In the genomic region with DNA sequence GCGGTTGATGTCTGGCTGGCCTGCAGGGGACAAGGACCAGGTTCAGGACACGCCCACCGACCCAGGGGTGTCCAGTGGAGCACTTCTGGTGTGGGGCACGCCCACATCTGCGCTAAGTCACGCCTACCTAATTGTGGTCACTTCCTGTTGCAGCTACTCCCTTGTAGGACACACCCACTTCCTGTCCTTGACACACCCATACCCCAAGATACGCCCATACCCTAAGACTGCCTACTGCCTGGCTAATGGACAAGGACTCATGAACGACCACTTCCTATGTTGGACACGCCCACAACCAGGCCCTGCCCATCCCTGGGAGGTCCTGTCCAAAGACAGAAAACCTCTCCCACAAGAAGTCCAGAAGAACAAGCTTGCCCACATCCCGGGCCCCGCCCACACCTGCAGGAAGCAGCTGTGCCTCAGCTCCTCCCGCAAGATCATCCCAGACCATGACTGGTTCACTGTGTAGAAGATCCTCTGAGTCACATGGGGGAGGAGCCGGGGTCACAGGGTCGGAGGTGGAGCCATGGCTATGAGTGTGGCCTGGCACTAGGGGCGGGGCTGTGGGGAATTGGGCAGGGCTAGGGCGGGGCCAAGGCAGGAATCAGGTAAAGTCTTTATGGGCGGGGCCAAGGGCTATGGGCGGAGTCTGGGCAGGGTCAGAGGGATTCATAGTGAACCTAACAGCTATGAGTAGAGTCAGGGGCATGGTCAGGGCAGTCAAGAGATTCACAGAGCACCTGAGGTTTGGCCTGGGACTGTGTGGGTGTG, we compare ENCODE assay signal across 11 mouse cellular contexts. TPM values are rescaled to one million over a fixed set of nuclear protein-coding genes. Genes with fewer than 3 reads are reported as not detected.
DNase-seq lines count a peak whose midpoint lies in the region; ATAC-seq lines count a peak whose summit lies in the region.
"Had no signal": no experiment of that assay in that cellular context is flagged by ENCODE, and none has a peak within 500 bp of the region (broad histone marks: within the 10 kb centered on the region; RNA-seq: fewer than 3 reads in every experiment).

No protein-coding gene starts in this region.

- H3K9ac ChIP-seq in midbrain, embryonic 13.5 days (replicated peaks), result no peak overlapping the region
- H3K9ac ChIP-seq: forebrain, embryonic 12.5 days; lung, embryonic 15.5 days had no signal

- H3K4me2 ChIP-seq in midbrain, embryonic 13.5 days (replicated peaks), result no peak overlapping the region
- H3K4me2 ChIP-seq: forebrain, embryonic 12.5 days; lung, embryonic 15.5 days had no signal

- H3K36me3 ChIP-seq in midbrain, embryonic 13.5 days, result peaks cover 29% of the 10 kb centered on the region

- no peak overlapping the region for H3K4me3 ChIP-seq in midbrain, embryonic 13.5 days (replicated peaks)
- H3K4me3 ChIP-seq: forebrain, embryonic 12.5 days; lung, embryonic 15.5 days had no signal

- H3K27me3 ChIP-seq in midbrain, embryonic 13.5 days, result no peaks in the 10 kb centered on the region
- H3K27me3 ChIP-seq: forebrain, embryonic 12.5 days; lung, embryonic 15.5 days had no signal

- 75% methylated on average over 18 of the region's 18 CpGs for WGBS in midbrain, embryonic 13.5 days

- no peak overlapping the region for H3K27ac ChIP-seq in midbrain, embryonic 13.5 days
- H3K27ac ChIP-seq: forebrain, embryonic 12.5 days; lung, embryonic 15.5 days had no signal

- H3K4me1 ChIP-seq in midbrain, embryonic 13.5 days (replicated peaks), result no peaks in the 10 kb centered on the region
- H3K4me1 ChIP-seq: forebrain, embryonic 12.5 days; lung, embryonic 15.5 days had no signal

- no peak for ATAC-seq in midbrain, embryonic 13.5 days

- peaks cover 48% of the 10 kb centered on the region for H3K9me3 ChIP-seq in midbrain, embryonic 13.5 days

- DNase-seq in heart, adult 11 months, result peak; percentile 93
- DNase-seq in heart, adult 9 months (ENCODE audit: low spot score in 2 of 2), result no peak
- DNase-seq in retina, postnatal 1 day, result peak; percentile 24
- DNase-seq in retina, embryonic 14.5 days (ENCODE audit: low spot score), result no peak
- peak; percentile 96 for DNase-seq in WW6 (ENCODE audit: low read depth, low spot score)
- peak; percentile 88 for DNase-seq in testis, postnatal 10 days (ENCODE audit: low spot score)
- DNase-seq in frontal cortex, adult 2 months (ENCODE audit: extremely low spot score in 1 of 2, low spot score in 1 of 2), result no peak
- DNase-seq: kidney, postnatal 36 days had no signal

RNA-seq across cellular contexts. Expression of a gene that starts 5.4 kb away (rescaled TPM):
- 28.0 and 30.2 TPM in 2 replicates for polyA plus RNA-seq in frontal cortex, adult 2 months (2012; rRNA removed)
- polyA plus RNA-seq in midbrain, embryonic 13.5 days (2015; fragmentation: Nextera tagmentation; extraction: Ambion mirVana), result 7.7 and 8.9 TPM in 2 replicates

Comparison
In these comparisons a context has a peak if more than half of its experiments do, and no peak if none do; other contexts are left out.
1. DNase-seq: peak in heart, adult 11 months (single experiment), retina, postnatal 1 day (single experiment), WW6 (single experiment) and testis, postnatal 10 days (single experiment); none in heart, adult 9 months (0 of 2), retina, embryonic 14.5 days (single experiment) and frontal cortex, adult 2 months (0 of 2).